14 mouse cellular contexts compared by ENCODE assay signal in the genomic region with DNA sequence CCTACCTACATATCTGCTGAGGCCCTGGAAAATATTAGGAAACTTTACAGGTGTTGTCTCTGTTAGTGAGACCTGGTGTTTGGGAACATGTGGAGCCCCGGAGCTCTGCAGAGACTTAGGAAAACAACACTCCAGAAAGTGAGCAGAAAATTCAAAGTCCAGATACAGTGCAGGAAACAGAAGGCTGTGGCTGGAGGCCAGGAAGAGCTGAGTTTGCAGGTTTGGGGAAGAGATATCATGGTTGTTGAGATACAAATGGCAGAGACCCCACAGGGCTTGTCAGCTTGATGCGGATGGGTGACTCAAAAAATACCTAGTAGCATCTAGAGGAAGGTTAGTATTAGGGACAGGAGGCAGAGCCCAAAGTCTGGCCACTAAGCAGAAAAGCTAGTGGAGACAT. TPM values are rescaled to one million over a fixed set of nuclear protein-coding genes. Genes with fewer than 3 reads are reported as not detected.
"Had no signal": no experiment of that assay in that cellular context is flagged by ENCODE, and none has a peak within 500 bp of the region (broad histone marks: within the 10 kb centered on the region; RNA-seq: fewer than 3 reads in every experiment).

No protein-coding gene starts in this region.

- H3K27ac ChIP-seq: intestine, embryonic 15.5 days; limb, embryonic 10.5 days; liver, embryonic 15.5 days; midbrain, embryonic 12.5 days; neural tube, embryonic 12.5 days had no signal

- DNase-seq: lung, adult 2 months; lung, postnatal 36 days; right cerebral cortex, postnatal 4 days; spleen, adult 18-20 months; thymus, adult 18-20 months; thymus, postnatal 14 days had no signal

- H3K9me3 ChIP-seq: intestine, embryonic 15.5 days; limb, embryonic 10.5 days; liver, embryonic 15.5 days; midbrain, embryonic 12.5 days; neural tube, embryonic 12.5 days had no signal

- H3K4me3 ChIP-seq: intestine, embryonic 15.5 days; limb, embryonic 10.5 days; liver, embryonic 15.5 days; midbrain, embryonic 12.5 days; neural tube, embryonic 12.5 days had no signal

- H3K9ac ChIP-seq: intestine, embryonic 15.5 days; liver, embryonic 15.5 days; midbrain, embryonic 12.5 days; neural tube, embryonic 12.5 days had no signal

- H3K27me3 ChIP-seq: intestine, embryonic 15.5 days; liver, embryonic 15.5 days; midbrain, embryonic 12.5 days; neural tube, embryonic 12.5 days had no signal

RNA-seq across cellular contexts. Expression of gene Spon2, which starts 59.0 kb away (rescaled TPM):
- total RNA-seq: layer of hippocampus, adult 8-10 months; monocyte, adult 5-6 weeks; neutrophil, adult 5-6 weeks had no signal
